Mouse (Mus musculus) bone marrow, adult 2 months (tissue): Measurements from ENCODE around the gene Krt71. TPM values are rescaled to one million over a fixed set of nuclear protein-coding genes. Genes with fewer than 3 reads are reported as not detected.
"Not testable (repeated sequence)": the region's sequence is repeated elsewhere in the genome, so short reads cannot be mapped to it uniquely, and the experiment has no call there.

ENCODE experiments used
- H3K27ac ChIP-seq: fragments of 200-500 bp; 2 replicates; pipeline ENCODE4 v1.5.1; 2012; ENCODE audit warnings: low read depth, mild to moderate bottlenecking, control low read depth, inconsistent platforms, low read length; ENCODE audit not compliant: control insufficient read depth, poor library complexity, insufficient read depth
- H3K4me1 ChIP-seq: fragments of 200-500 bp; 2 replicates; pipeline ENCODE4 v1.6.1; 2011; ENCODE audit warnings: low read length; ENCODE audit not compliant: control insufficient read depth, insufficient read depth
- H3K4me3 ChIP-seq: fragments of 200-500 bp; replicated peaks from 2 replicates; pipeline ENCODE3; 2011; ENCODE audit warnings: mild to moderate bottlenecking, low read depth, low read length, control low read depth; ENCODE audit not compliant: control insufficient read depth
- CTCF ChIP-seq: fragments of 200-500 bp; IDR thresholded peaks from 2 replicates; pipeline ENCODE4 v1.5.1; 2011; ENCODE audit warnings: low read length, control low read depth; ENCODE audit not compliant: control insufficient read depth, insufficient read depth
- POLR2A ChIP-seq: fragments of 200-500 bp; IDR thresholded peaks from 2 replicates; pipeline ENCODE4 v1.6.1; 2011; ENCODE audit warnings: low read depth, mild to moderate bottlenecking, control low read depth, low read length, borderline replicate concordance; ENCODE audit not compliant: control insufficient read depth
- WGBS: fragments of 180-500 bp; shearing (Covaris S2); methylation state at CpG from one replicate; pipeline ENCODE4 v1.1.7; 2018; 5-methylcytosine and 5-hydroxymethylcytosine counted together
- polyA plus RNA-seq: library from polyadenylated mRNA; stranded (reverse); fragments of >200 nt; gene quantifications from 2 replicates; pipeline ENCODE4 v1.2.4, GENCODE M21; 2011; ENCODE audit warnings: low replicate concordance; ENCODE audit not compliant: missing spikeins, insufficient read depth, insufficient read length

Gene Krt71
- polyA plus RNA-seq, 1 experiment, result not detected

DNA sequence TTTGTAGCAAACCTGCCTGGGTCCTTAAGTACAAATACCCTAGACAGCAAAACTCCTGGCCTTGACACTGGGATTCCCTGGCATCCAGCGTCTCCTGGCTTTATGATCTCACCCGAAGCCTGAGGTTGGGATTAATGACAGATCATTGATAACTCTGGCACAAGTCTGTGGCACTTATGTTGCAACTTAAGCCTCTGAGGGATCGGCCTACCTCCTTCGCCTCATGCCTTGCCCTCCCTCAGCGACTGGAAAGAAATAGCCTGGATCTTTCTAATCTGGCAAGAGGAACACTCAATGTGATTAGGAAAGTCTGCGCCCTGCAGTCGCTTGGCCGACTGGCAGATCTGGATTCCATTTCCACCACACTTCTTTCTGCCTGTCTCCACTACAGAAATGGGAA, 43.0 kb downstream of the Krt71 start:
- no peak overlapping the region for H3K4me3 ChIP-seq
- H3K27ac ChIP-seq, result no peak overlapping the region
- no peaks in the 10 kb centered on the region for H3K4me1 ChIP-seq
- 76% methylated on average over 8 of the region's 8 CpGs for WGBS
- TF ChIP-seq POLR2A (no peak), CTCF (no peak)

DNA sequence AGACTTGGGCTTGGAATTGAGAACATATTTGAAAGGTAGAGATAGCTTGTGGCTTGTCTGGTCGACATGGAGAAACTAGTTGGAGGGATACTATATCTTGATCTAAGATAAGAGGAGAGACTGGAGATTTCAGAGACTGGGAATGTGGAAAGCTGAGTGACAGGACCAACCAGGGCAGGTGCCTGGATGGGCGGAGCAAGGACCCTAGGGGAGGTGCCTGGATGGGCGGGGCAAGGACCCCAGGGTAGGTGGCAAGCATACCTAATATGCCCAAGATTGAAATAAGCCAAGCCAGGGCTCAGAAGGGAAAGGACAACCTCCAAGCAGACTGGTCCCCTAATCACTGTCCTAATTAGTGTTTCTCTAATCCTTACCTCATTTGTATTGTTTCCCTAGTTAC, 43.7 kb downstream of the Krt71 start:
- TF ChIP-seq CTCF (no peak), POLR2A (no peak)
- Histone ChIP-seq H3K4me1 (no peaks in the 10 kb centered on the region), H3K4me3 (no peak overlapping the region), H3K27ac (no peak overlapping the region)
- WGBS, result 46% methylated on average over 3 of the region's 3 CpGs

DNA sequence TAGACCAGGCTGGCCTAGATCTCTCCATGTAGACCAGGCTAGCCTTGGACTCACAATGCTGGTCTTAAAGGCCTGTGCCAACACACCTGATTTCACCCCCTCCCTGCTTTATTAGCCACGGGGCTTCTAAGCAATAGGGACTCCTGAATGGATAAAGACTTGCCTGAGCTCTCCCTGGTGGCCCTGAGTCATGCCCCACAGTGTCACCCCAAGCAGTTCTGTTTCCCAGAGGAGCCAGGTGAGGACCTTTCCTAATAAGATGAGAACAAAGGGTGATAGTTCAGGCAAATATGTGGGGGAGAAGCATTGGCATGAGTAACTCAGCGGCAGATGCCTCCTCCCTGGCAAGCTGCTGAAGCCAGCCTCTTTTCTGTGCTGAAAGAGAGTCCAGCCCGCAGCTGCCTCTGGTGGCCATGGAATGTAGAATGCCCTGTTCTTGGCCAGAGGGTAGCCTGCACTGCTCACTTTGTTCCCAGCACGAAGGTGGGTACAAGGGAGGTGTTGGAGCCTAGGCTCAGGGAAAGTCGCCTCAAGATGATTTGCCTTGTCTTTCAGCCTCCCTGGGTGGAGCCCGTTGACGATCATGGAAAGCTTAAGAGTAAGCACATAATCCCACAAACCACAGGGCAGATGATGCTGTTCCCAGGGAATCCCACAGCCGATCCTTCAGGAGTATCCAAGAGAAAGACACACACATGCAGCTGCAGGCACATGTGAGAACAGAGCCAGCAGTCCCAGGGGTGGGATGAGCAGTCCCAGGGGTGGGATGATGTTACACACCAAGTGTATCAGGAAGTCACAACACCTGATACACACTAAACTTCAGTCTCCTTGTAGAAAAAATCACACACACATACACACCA, 45.4 kb downstream of the Krt71 start:
- TF ChIP-seq POLR2A (no peak), CTCF (no peak)
- no peak overlapping the region for H3K4me3 ChIP-seq
- 68% methylated on average over 8 of the region's 8 CpGs for WGBS
- no peaks in the 10 kb centered on the region for H3K4me1 ChIP-seq
- H3K27ac ChIP-seq, result no peak overlapping the region

DNA sequence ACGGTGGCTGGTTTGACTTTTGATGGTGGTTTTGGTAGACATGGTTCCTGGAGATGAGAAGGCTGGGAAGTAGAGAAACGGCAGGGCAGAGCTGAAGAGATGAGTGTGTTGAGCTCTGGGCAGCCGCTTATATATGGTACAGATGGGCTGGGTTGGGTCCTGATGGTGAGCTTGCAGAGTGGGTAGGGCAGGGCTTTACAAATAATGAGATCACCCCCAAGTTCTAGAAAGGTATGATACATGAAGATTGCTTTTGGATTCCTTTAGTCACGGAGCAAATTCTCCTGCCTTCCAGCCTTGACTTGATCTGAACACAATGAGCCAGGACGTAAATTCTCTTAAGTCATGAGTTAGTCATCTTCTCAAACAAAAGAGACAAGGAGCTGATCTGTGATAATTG, 48.7 kb downstream of the Krt71 start, which contains the start of gene Krt6a:
Gene Krt6a, minus strand, starts transcription at position 101 of the 400 bp plus-strand sequence.
- TF ChIP-seq POLR2A, result no peak
- 73% methylated on average over 5 of the region's 5 CpGs for WGBS
- H3K27ac ChIP-seq, result no peak within 1 kb of the TSS
- no peak within 1 kb of the TSS for H3K4me3 ChIP-seq
- no peaks in the 10 kb centered on the region for H3K4me1 ChIP-seq

DNA sequence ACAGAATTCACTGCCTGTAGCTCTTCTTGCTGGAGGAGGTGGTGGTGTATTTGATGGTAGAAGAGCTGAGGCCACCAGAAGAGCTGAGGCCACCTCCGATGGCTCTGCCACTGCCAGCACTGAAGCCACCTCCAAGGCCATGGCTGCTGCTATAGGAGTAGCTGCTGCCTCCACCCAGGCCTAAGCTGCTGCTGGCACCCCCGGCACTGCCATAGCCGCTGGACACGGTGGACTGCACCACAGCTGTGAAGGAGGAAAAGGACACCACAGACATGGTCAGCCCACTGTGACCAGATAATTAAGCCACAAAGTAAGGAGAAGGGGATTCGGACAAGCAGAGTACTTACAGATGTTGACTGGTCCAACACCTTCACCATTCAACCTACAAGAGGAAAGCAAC, 52.4 kb downstream of the Krt71 start:
- 85% methylated on average over 5 of the region's 5 CpGs for WGBS

DNA sequence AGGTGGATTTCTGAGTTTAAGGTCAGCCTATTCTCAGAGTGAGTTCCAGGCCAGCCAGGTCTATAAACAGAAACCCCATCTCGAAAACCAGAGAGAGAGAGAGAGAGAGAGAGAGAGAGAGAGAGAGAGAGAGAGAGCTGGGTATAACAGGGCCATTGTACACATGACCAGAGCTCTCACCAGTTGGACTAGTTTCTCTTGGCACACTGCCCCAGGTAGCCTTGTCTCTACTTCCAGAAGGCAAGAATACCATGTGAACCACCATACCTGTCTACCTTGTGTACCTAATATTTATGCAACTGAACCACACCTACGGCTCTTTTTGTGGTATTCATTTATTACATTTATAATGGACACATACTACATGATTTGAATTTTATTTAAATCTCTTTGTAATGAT, 54.7 kb downstream of the Krt71 start:
- no peak for TF ChIP-seq POLR2A
- Histone ChIP-seq H3K27ac (no peak overlapping the region), H3K4me3 (no peak overlapping the region), H3K4me1 (no peaks in the 10 kb centered on the region)
- 54% methylated on average over 2 of the region's 2 CpGs for WGBS

More for the DNA sequence above, 52.4 kb downstream of the Krt71 start:
- H3K4me3 ChIP-seq, H3K27ac ChIP-seq, H3K4me1 ChIP-seq: not testable (repeated sequence)

Other genes starting within 250 kb of the Krt71 start
- not detected in 2 replicates for gene Gm49425, start 225.8 kb downstream of the Krt71 start, polyA plus RNA-seq
- not detected in 2 replicates for gene Krt84, start 210.3 kb downstream of the Krt71 start, polyA plus RNA-seq
- gene Krt82, start 192.4 kb downstream of the Krt71 start, polyA plus RNA-seq, result not detected in 2 replicates
- gene Krt90, start 180.2 kb downstream of the Krt71 start, polyA plus RNA-seq, result not detected in 2 replicates
- not detected in 2 replicates for gene Krt75, start 169.2 kb downstream of the Krt71 start, polyA plus RNA-seq
- gene Gm5414, start 114.9 kb downstream of the Krt71 start, polyA plus RNA-seq, result not detected in 2 replicates
- not detected in 2 replicates for gene Gm5478, start 95.7 kb downstream of the Krt71 start, polyA plus RNA-seq
- not detected in 2 replicates for gene Krt6b, start 62.8 kb downstream of the Krt71 start, polyA plus RNA-seq
- gene Krt6a, start 48.8 kb downstream of the Krt71 start, polyA plus RNA-seq, result not detected in 2 replicates
- gene Krt5, start 30.2 kb downstream of the Krt71 start, polyA plus RNA-seq, result not detected in 2 replicates
- not detected in 2 replicates for gene Krt72, start 43.4 kb upstream of the Krt71 start, polyA plus RNA-seq
- gene Krt73, start 59.2 kb upstream of the Krt71 start, polyA plus RNA-seq, result not detected in 2 replicates
- gene Krt2, start 75.1 kb upstream of the Krt71 start, polyA plus RNA-seq, result not detected in 2 replicates
- not detected in 2 replicates for gene Krt1, start 107.7 kb upstream of the Krt71 start, polyA plus RNA-seq
- gene Krt77, start 126.6 kb upstream of the Krt71 start, polyA plus RNA-seq, result not detected in 2 replicates
- gene Krt76, start 149.8 kb upstream of the Krt71 start, polyA plus RNA-seq, result not detected in 2 replicates
- not detected in 2 replicates for gene Krt4, start 181.6 kb upstream of the Krt71 start, polyA plus RNA-seq
- not detected in 2 replicates for gene Krt79, start 197.2 kb upstream of the Krt71 start, polyA plus RNA-seq
- not detected in 2 replicates for gene Krt78, start 211.2 kb upstream of the Krt71 start, polyA plus RNA-seq